Mouse (Mus musculus) hindbrain, postnatal 0 days (tissue): ENCODE data around the gene Timp4. TPM values are rescaled to one million over a fixed set of nuclear protein-coding genes. Genes with fewer than 3 reads are reported as not detected.
A peak's percentile ranks its signal among the peaks of the same experiment; 100 is the strongest.

ENCODE experiments used
- ATAC-seq: fragments of 200-750 bp; cut with Nextera tagmentation; 2 replicates; pipeline ENCODE4 v1.8.0; 2017; ENCODE audit warnings: mild to moderate bottlenecking, moderate TSS enrichment, moderate library complexity
- DNase-seq: peaks from one replicate; pipeline ENCODE4 v3.0.0-alpha.2; 2015; ENCODE audit warnings: low spot score
- H3K27ac ChIP-seq: fragments of 300-500 bp; sonication (generic); 2 replicates; pipeline ENCODE4 v1.5.1; 2014; ENCODE audit warnings: mild to moderate bottlenecking
- H3K27me3 ChIP-seq: fragments of 300-500 bp; sonication (generic); 2 replicates; pipeline ENCODE4 v1.6.1; 2014; ENCODE audit warnings: low read length, mixed read lengths; ENCODE audit not compliant: insufficient read depth
- H3K36me3 ChIP-seq: fragments of 300-500 bp; sonication (generic); 2 replicates; pipeline ENCODE4 v1.6.1; 2014; ENCODE audit warnings: low read length, mixed read lengths; ENCODE audit not compliant: insufficient read depth
- H3K4me1 ChIP-seq: fragments of 300-500 bp; sonication (generic); 2 replicates; pipeline ENCODE4 v1.6.1; 2014; ENCODE audit warnings: antibody characterized with exemption, low read length, mixed read lengths; ENCODE audit not compliant: insufficient read depth
- H3K4me2 ChIP-seq: fragments of 300-500 bp; sonication (generic); 2 replicates; pipeline ENCODE4 v1.6.1; 2014; ENCODE audit warnings: low read depth, mild to moderate bottlenecking, low read length, moderate library complexity, mixed read lengths
- H3K4me3 ChIP-seq: fragments of 300-500 bp; sonication (generic); 2 replicates; pipeline ENCODE4 v1.5.1; 2014; ENCODE audit warnings: low read length
- H3K9ac ChIP-seq: fragments of 300-500 bp; sonication (generic); replicated peaks from 2 replicates; pipeline ENCODE4 v1.6.1; 2014; ENCODE audit warnings: mild to moderate bottlenecking, low read length, moderate library complexity, mixed read lengths
- H3K9me3 ChIP-seq: fragments of 300-500 bp; sonication (generic); 2 replicates; pipeline ENCODE4 v1.6.1; 2016; ENCODE audit warnings: low read length, mixed read lengths
- CTCF ChIP-seq: IDR thresholded peaks from 2 replicates; pipeline ENCODE4 v1.5.1; 2016; ENCODE audit warnings: antibody characterized with exemption, control low read depth, low read depth
- whole genome bisulfite sequencing: fragments of 180-500 bp; shearing (Covaris S2); extraction: QIAGEN DNeasy Blood & Tissue Kit; methylation state at CpG from one replicate; pipeline ENCODE4 v1.1.7; 2014; 5-methylcytosine and 5-hydroxymethylcytosine counted together
- polyA plus RNA-seq: library from polyadenylated mRNA; unstranded; fragments of >200 nt; fragmentation: Nextera tagmentation; extraction: Ambion mirVana; gene quantifications from 2 replicates; pipeline ENCODE4 v1.2.1, GENCODE M21; 2015
- total RNA-seq: library from RNA; depleted of rRNA; stranded (reverse); fragments of >200 nt; gene quantifications from 2 replicates; pipeline ENCODE4 v1.2.3, GENCODE M21; 2014

Gene Timp4
- total and polyA plus RNA-seq, 2 experiments from 2014 or later: 36.0 to 48.4 TPM

GRCm38 (mm10) chr6:115239335-115239734, 12.7 kb downstream of the Timp4 start:
- ATAC-seq: no peak
- no peak for DNase-seq
- no peak for TF ChIP-seq CTCF
- H3K9ac ChIP-seq: no peak overlapping the region
- H3K4me2 ChIP-seq: no peak overlapping the region
- 64% methylated on average over 7 of the region's 7 CpGs for WGBS
- H3K36me3 ChIP-seq: peaks cover 15% of the 10 kb centered on the region; the same call in 1 of the 2 replicates
- H3K9me3 ChIP-seq: no peaks in the 10 kb centered on the region
- no peak overlapping the region for H3K27ac ChIP-seq
- H3K4me3 ChIP-seq: no peak overlapping the region
- H3K4me1 ChIP-seq: peaks cover 8% of the 10 kb centered on the region; the same call in 1 of the 2 replicates
- H3K27me3 ChIP-seq: no peaks in the 10 kb centered on the region

GRCm38 (mm10) chr6:115238031-115239027, 13.7 kb downstream of the Timp4 start:
- H3K4me1 ChIP-seq: peaks cover 8% of the 10 kb centered on the region; the same call in 1 of the 2 replicates
- DNase-seq (no peak), ATAC-seq (no peak)
- no peak overlapping the region for H3K9ac ChIP-seq
- H3K27ac ChIP-seq: no peak overlapping the region
- no peaks in the 10 kb centered on the region for H3K27me3 ChIP-seq
- no peak overlapping the region for H3K4me2 ChIP-seq
- H3K36me3 ChIP-seq: peaks cover 12% of the 10 kb centered on the region; the same call in 1 of the 2 replicates
- no peak for TF ChIP-seq CTCF
- H3K9me3 ChIP-seq: no peaks in the 10 kb centered on the region
- WGBS: 86% methylated on average over 9 of the region's 9 CpGs
- no peak overlapping the region for H3K4me3 ChIP-seq

- no peaks in the 10 kb centered on the region for H3K9me3 ChIP-seq
- no peaks in the 10 kb centered on the region for H3K27me3 ChIP-seq
- no peaks in the 10 kb centered on the region for H3K4me1 ChIP-seq
- H3K27ac ChIP-seq: no peak overlapping the region; the same call in 1 of the 2 replicates
- WGBS: 96% methylated on average over 1 of the region's 1 CpGs
- H3K4me3 ChIP-seq: no peak overlapping the region
- no peak overlapping the region for H3K9ac ChIP-seq
- no peak for ATAC-seq
- H3K36me3 ChIP-seq: no peaks in the 10 kb centered on the region; the same call in 1 of the 2 replicates
- no peak for TF ChIP-seq CTCF
- no peak for DNase-seq
- no peak overlapping the region for H3K4me2 ChIP-seq
Measured at GRCm38 (mm10) chr6:115232562-115232961, 19.4 kb downstream of the Timp4 start.

GRCm38 (mm10) chr6:115231836-115232235, 20.2 kb downstream of the Timp4 start:
- 71% methylated on average over 4 of the region's 4 CpGs for WGBS
- Histone ChIP-seq H3K27ac (no peak overlapping the region), H3K9me3 (no peaks in the 10 kb centered on the region), H3K9ac (no peak overlapping the region), H3K4me1 (no peaks in the 10 kb centered on the region), H3K36me3 (no peaks in the 10 kb centered on the region), H3K4me3 (no peak overlapping the region), H3K4me2 (no peak overlapping the region), H3K27me3 (no peaks in the 10 kb centered on the region)
- ATAC-seq (no peak), DNase-seq (no peak)
- no peak for TF ChIP-seq CTCF

GRCm38 (mm10) chr6:115230557-115230956, 21.4 kb downstream of the Timp4 start:
- Histone ChIP-seq H3K4me1 (no peaks in the 10 kb centered on the region), H3K4me3 (no peak overlapping the region), H3K9ac (no peak overlapping the region), H3K4me2 (no peak overlapping the region), H3K36me3 (no peaks in the 10 kb centered on the region), H3K9me3 (no peaks in the 10 kb centered on the region), H3K27ac (no peak overlapping the region), H3K27me3 (no peaks in the 10 kb centered on the region)
- DNase-seq (no peak), ATAC-seq (no peak)
- WGBS: 71% methylated on average over 3 of the region's 3 CpGs
- TF ChIP-seq CTCF: no peak

- DNase-seq: peak; percentile 90
- no peaks in the 10 kb centered on the region for H3K9me3 ChIP-seq
- no peak overlapping the region for H3K4me2 ChIP-seq
- H3K36me3 ChIP-seq: no peaks in the 10 kb centered on the region
- peak; percentile 85 for ATAC-seq
- H3K27ac ChIP-seq: peak overlapping the region; percentile 64; the same call in 1 of the 2 replicates
- no peak overlapping the region for H3K9ac ChIP-seq
- no peaks in the 10 kb centered on the region; the same call in 1 of the 2 replicates for H3K4me1 ChIP-seq
- H3K4me3 ChIP-seq: no peak overlapping the region
- peak; percentile 94 for TF ChIP-seq CTCF
- 9% methylated on average over 2 of the region's 2 CpGs for WGBS
- no peaks in the 10 kb centered on the region for H3K27me3 ChIP-seq
Measured at GRCm38 (mm10) chr6:115227529-115227928, 24.5 kb downstream of the Timp4 start.
